Mouse (Mus musculus): Measurements from ENCODE around the gene Cramp1l.

GRCm38 (mm10) chr17:25063872-25064271, 48.3 kb upstream of the Cramp1l start:
- no peak for TF ChIP-seq POLR2AphosphoS5 (IDR thresholded peaks at IDR 0.05; ENCODE audit: insufficient replicate concordance, low read depth, low read length)
- no peak for TF ChIP-seq CTCF (IDR thresholded peaks at IDR 0.05; ENCODE audit: low read depth, low read length)

All from G1E (cell line).